Mouse (Mus musculus) CD4-positive, CD25-positive, alpha-beta regulatory T cell, adult 2 months (primary cell): Measurements from ENCODE around the gene Gm20388.
"Not testable (repeated sequence)": the region's sequence is repeated elsewhere in the genome, so short reads cannot be mapped to it uniquely, and the experiment has no call there.

ENCODE experiments used
- DNase-seq: peaks from one replicate; pipeline ENCODE4 v3.0.0-alpha.2; 2012; ENCODE audit warnings: low read depth, low spot score

The Gm20388 gene

GRCm38 (mm10) chr8:120368191-120368590, 457.6 kb downstream of the Gm20388 start:
- not testable (repeated sequence) for DNase-seq

- DNase-seq = peak; percentile 90
These were observed 458.4 kb downstream of the Gm20388 start for GRCm38 (mm10) chr8:120368814-120369649.

GRCm38 (mm10) chr8:120369956-120370355, 459.3 kb downstream of the Gm20388 start:
- DNase-seq = no peak

- no peak for DNase-seq
These were observed 459.8 kb downstream of the Gm20388 start for GRCm38 (mm10) chr8:120370461-120370860.

- no peak for DNase-seq
These were observed 460.5 kb downstream of the Gm20388 start for GRCm38 (mm10) chr8:120371146-120371545.

- DNase-seq = no peak
These were observed 461.2 kb downstream of the Gm20388 start for GRCm38 (mm10) chr8:120371725-120372457.

- no peak for DNase-seq
These were observed 462.0 kb downstream of the Gm20388 start for GRCm38 (mm10) chr8:120372684-120373083.

- DNase-seq = no peak
These were observed 463.0 kb downstream of the Gm20388 start for GRCm38 (mm10) chr8:120373621-120374020.

- DNase-seq = no peak
These were observed 463.4 kb downstream of the Gm20388 start for GRCm38 (mm10) chr8:120374070-120374469.

GRCm38 (mm10) chr8:120374514-120374913, 463.9 kb downstream of the Gm20388 start:
- no peak for DNase-seq

- DNase-seq = no peak
These were observed 464.5 kb downstream of the Gm20388 start for GRCm38 (mm10) chr8:120375170-120375569.

GRCm38 (mm10) chr8:120376215-120376614, 465.6 kb downstream of the Gm20388 start:
- DNase-seq = no peak

- DNase-seq = no peak
These were observed 466.5 kb downstream of the Gm20388 start for GRCm38 (mm10) chr8:120376847-120377802.

- DNase-seq = peak; percentile 36
These were observed 467.2 kb downstream of the Gm20388 start for GRCm38 (mm10) chr8:120377803-120378189.

- DNase-seq = no peak
These were observed 467.7 kb downstream of the Gm20388 start for GRCm38 (mm10) chr8:120378306-120378705.

GRCm38 (mm10) chr8:120379015-120379414, 468.4 kb downstream of the Gm20388 start:
- no peak for DNase-seq

- no peak for DNase-seq
These were observed 471.2 kb downstream of the Gm20388 start for GRCm38 (mm10) chr8:120381865-120382264.

GRCm38 (mm10) chr8:120382436-120383203, 472.0 kb downstream of the Gm20388 start:
- no peak for DNase-seq

- no peak for DNase-seq
These were observed 472.5 kb downstream of the Gm20388 start for GRCm38 (mm10) chr8:120383204-120383560.

GRCm38 (mm10) chr8:120383713-120384112, 473.1 kb downstream of the Gm20388 start:
- DNase-seq = no peak

- DNase-seq = peak; percentile 36
These were observed 474.1 kb downstream of the Gm20388 start for GRCm38 (mm10) chr8:120384745-120385144.
